Mouse (Mus musculus): ENCODE results near the gene Rps3.

Rps3 gene

DNA sequence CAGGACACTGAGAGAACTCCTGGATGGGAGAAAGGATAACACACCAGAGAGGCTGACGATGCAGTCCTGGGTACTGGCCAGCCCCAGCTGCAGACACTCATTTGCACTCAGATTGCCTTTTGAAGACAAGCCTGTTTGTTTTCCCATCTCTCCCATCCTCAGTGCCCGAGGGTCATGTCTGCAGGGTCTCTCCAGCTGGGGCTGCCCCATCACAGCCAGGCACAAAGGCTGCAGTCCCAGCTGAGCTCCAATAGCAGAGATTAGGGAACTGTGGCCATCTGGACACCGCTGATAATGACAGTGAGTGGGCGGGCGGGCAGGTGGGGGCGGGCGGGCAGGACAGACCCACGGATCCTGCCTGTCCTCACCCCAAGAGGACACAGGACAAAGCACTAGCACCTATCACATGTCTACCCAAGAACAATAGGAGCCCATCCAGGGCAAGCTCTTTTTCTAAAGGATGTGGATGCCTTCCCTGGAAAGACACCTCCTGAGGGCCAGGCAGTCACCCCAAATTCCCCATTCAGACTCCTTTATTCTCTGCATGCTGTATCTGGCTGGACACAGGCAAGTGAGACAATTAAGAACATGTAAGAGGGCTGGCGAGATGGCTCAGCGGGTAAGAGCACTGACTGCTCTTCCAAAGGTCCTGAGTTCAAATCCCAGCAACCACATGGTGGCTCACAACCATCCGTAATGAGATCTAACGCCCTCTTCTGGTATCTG lies 8.5 kb downstream of the Rps3 start:
- DNase-seq, result peak; percentile 34 to 44

DNA sequence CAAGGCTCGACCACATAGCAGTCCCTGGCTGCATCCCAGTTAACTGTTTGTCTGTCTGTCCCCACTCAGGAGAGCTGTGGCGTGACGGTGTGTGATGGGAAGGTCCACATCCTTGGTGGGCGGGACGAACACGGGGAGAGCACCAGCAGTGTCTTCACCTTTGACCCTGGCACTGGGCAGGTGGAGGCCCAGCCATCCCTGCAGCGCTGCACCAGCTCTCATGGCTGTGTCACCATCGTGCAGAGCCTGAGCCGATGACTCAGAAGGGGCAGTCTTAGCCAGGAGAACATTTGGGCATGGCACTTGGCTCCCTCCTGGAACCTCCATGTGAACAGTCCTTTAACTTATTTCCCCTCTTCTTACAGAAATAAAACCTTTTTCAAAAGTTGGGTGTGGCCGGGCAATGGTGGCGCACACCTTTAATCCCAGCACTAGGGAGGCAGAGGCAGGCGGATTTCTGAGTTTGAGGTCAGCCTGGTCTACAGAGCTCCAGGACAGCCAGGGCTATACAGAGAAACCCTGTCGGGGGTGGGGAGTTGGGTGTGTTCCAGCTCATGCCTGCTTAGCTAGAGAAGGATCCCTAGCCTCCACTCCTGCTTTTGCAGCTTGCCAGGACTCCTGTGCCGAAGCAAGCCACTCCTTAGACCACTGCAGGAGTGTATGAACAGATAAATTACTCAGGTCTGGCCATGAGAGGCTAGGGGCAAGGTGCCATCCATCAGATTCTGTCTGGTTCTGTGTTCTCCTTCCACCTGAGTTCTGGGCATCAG lies 9.7 kb downstream of the Rps3 start:
- DNase-seq, result peak in 1 of 2 experiments; percentile 45

GRCm38 (mm10) chr7:99471578-99471977 lies 12.0 kb downstream of the Rps3 start:
- DNase-seq, result no peak

DNA sequence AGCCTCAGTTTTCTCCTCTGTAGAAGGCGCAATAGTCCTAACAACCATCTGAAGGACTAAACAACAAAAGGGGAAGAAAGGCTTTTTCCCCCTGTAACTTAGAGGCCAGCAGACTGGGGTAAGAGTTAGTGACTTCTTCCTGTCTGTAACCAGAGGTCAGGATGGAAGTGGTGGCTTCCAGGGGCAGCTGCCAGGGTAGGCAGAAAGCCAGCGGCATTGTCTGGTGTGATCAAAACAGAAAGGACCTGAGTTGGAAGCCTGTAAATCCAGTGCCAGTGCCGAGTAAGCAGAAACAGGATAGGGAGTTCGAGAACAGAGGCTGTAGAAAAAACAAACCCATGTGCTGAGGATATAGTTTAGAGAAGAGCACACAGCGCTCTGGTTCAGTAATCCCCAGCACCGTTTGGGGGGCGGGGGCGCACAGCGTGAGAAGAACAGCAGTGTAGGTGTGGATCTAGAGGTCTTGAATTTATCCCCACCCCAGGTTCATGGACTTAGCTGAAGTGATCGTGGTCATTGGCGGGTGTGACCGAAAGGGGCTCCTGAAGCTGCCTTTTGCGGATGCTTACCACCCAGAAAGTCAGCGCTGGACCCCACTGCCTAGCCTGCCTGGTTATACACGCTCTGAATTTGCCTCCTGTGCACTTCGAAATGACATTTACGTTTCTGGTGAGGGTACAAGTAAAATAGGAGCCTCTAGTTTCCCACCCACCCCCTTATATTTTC lies 13.7 kb downstream of the Rps3 start:
- DNase-seq, result peak; percentile 41 to 65

GRCm38 (mm10) chr7:99468283-99469132 lies 15.0 kb downstream of the Rps3 start:
- peak; percentile 84 to 91 for DNase-seq

DNA sequence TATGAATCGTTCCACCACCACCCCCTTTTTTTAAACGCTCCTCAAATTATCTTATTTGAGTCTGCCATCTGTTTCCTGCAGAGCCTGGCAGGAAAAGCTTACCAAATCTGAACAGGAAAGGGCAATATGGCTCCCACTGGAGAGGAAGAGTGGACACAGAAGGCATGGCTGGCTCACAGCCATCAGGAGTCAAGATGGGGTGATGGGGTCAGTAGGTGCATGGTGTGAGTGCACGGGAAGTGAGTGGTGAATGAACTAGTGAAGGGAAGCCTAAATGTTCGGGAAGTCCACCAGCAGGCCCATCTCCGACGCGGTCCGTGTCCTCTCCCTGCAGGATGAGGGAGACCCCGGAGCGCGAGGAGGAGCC lies 15.6 kb downstream of the Rps3 start:
- DNase-seq, result peak; percentile 68 to 79

DNA sequence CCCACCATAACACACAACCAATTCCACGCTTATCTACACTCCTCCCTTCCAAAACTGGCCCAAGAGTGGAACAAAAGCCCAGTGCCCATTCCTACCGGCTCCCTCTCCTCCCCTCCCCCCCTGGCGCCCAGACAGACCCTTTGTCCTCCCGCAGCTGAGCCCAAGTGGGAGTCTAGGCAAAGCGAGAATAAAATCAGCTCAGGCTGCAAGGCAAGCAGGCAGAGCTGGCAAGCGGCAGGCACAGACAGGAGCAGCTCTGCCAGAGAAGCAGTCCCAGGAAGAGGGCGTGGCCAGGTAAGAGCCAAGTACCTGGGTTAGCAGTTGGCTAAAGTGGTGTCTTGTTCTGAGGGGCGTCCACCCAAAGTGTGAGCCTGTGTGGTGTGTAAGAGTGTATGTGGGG lies 17.7 kb downstream of the Rps3 start, which contains the start of gene Klhl35:
TSS of gene Klhl35 (plus strand) at position 194 of the 400 bp plus-strand sequence.
- DNase-seq, result peak; percentile 32 to 43

DNA sequence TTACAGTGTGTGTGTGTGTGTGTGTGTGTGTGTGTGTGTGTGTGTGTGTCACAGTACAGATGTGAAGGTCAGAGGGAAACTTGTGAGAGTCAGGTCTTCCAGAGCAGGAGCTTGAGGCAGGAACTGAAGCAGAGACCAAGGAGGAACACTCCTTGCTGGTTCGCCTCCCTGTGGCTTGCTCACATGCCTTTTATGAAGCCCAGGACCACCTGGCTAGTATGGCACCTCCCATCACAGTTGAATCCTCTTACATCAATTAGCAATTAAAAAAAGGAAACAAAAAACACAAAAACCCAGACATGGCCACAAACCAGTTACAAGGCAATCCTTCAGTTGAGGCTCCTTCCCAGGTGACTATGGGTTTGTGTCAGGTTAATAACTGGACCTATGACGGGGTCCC lies 20.4 kb downstream of the Rps3 start:
- no peak for DNase-seq

DNA sequence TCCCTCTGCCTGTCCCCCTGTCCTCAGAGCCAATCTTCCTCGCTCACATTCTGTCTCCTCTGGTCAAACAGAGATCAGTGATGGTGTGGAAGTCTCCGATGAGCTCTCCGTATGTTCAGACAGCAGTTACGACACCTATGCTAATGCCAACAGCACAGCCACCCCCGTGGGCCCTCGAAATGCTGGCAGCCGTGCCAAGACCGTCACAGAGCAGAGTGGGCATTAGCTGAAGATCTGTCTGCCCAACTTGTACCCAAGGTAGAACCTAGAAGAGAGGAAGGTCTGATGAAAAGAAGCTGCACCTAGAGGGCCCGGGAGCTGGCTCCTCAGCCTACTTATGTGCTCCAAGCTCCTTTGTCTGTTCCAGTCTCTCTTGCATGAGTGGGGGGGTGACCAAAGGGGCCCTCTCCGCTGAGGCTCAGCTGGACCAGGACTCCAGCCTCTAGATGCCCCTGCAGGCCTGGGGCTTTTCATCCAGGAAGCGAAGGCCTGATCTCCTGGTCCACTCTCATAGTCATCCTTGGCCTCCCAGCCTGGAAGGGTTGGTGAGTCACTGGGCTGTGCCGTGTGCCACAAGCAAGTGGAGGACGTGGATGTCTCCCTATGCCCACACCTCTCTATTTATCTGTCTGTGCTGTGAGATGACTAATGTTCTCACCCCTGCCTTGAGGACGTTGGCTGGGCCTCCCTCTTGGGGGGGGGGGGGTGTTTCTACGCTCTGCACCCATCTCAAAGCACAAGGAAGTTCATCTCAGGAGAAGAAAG lies 23.5 kb downstream of the Rps3 start:
- DNase-seq, result no peak

- no peak for DNase-seq
These were observed 24.7 kb downstream of the Rps3 start for GRCm38 (mm10) chr7:99458849-99459248.

GRCm38 (mm10) chr7:99454044-99454443 lies 29.5 kb downstream of the Rps3 start:
- DNase-seq, result no peak

GRCm38 (mm10) chr7:99452859-99453258 lies 30.7 kb downstream of the Rps3 start:
- no peak for DNase-seq

DNA sequence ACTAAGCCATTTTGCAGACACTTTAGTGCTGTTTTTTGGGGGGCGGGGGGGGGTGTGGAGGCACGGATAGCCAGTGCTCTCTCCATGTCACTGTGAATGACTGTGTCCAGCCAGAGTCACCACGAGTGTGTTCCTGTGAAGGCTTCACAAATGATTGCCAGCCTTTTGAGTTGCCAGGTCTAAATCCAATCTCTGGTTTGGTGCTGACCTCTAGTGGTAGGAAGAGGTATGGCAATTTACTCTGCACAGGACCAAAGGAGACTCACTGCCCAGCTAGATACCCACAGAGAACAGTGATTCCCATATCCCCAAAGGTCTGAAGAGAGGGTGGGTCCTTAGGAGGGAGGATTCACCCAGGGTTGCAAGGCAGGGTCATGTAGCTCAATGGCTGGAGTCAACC lies 32.8 kb downstream of the Rps3 start:
- DNase-seq, result peak; percentile 60 to 73

GRCm38 (mm10) chr7:99449751-99450150 lies 33.8 kb downstream of the Rps3 start:
- DNase-seq, result no peak

DNA sequence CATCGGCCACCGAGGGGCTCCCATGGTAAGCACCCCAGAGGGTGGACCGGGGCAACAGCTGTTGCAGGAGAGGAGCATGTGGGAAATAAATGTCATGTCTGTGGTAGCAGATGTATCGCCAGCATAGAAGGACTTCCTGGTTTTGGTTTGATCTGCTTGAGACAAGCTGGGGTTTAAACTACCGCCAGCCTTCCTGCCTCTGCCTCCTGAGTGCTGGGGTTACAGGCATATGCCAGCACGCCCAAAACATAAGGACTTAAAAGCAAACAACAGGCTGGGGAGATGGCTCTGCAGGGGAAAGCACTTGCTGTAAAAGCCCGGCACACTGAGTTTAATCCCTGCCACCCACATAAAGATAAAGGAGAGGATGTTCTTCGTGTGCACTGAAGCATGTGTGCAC lies 34.5 kb downstream of the Rps3 start:
- DNase-seq, result no peak

GRCm38 (mm10) chr7:99448619-99449018 lies 34.9 kb downstream of the Rps3 start:
- no peak for DNase-seq

GRCm38 (mm10) chr7:99447323-99447722 lies 36.2 kb downstream of the Rps3 start:
- DNase-seq, result no peak

DNA sequence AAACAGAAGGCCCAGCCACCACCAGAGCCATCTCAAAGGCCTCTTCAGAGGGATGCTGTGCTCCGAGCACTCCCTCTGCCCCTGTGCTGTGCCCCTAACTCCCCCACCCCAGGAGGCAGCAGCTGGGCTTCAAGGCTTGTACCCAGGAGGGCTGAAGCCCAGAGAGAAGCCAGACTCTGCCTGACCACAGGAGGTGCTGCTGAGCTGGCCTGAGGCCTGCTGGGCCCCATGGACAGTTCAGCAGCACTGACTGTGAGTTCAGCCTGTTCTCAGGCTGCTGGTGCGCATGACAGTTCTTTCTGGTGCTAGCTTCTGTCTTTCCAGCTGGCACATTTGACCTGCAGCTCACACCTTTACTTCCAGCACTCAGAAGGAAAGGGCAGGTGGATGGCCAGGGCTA lies 37.7 kb downstream of the Rps3 start:
- peak; percentile 57 to 63 for DNase-seq

DNA sequence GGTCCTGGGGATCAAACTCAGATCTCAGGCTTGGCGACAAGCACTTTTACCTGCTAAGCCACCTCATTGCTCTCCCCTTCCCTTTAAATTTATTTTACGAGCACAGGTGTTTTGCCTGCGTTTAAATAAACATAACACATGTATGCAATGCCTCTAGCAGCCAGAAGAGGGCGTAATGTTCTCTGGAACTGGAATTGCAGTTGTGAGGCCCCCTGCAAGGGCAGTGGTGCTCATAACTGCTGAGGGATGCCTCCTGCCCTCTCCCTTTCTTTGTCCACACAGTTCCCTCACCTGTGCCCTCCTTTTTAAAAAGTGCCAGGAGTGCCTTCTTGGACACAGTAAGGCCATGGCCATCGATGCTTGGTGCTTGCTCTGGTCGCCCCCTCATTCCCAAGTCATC lies 39.5 kb downstream of the Rps3 start:
- peak in 1 of 2 experiments; percentile 45 for DNase-seq

- DNase-seq, result no peak
These were observed 40.4 kb downstream of the Rps3 start for GRCm38 (mm10) chr7:99443164-99443563.

DNA sequence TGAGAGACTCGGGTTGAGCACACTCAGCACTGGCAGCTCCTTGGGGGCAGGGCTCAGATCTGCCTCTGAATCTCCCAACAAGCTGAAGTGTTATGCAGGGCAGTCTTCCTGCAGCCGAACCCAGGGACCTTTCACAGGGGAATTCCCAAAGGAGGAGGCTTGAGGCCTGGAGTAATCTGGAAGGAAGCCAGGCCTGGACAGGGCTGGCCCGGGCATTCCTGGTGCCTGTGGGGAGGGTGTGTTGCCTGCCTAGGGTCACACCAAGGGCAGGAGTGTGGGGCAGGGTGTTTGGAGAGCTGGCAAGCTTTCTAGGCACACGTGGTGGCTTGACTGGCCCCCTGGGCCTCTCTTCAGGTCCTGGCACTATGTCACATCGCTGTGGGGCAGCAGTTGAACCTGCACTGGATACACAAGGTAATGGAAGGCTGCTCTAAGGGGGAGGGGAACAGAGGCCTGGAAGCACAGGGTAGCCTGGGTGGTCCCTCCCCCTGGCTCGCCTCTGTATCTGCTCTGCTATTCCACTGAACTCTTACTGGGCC lies 41.9 kb downstream of the Rps3 start:
- peak; percentile 73 to 87 for DNase-seq

DNA sequence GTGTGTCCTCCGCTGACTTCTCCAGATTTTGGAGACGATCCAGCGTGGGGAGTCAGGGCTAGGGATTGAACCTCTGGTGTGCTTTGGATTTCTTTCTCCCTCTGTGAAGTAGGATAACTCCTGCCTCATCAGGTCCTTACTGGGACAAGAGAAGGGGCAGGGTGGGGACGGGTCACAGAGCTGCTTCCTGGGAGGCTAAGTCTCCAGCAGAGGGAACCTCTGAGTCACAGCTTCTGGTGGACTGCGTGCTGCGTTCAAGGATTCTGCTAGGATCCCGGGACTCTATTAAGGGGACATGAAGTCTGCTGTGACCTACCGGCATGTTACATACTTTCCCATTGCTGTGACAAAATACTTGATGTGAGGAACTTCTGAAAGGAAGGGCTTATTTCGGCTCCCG lies 44.7 kb downstream of the Rps3 start:
- no peak for DNase-seq
